Comparison of ENCODE assay signal across 8 mouse cellular contexts in genomic region chr2:74701949-74702819, GRCm38 (mm10). TPM values are rescaled to one million over a fixed set of nuclear protein-coding genes. Genes with fewer than 3 reads are reported as not detected.
DNase-seq lines count a peak whose midpoint lies in the region; ATAC-seq and TF ChIP-seq lines count a peak whose summit lies in the region.

No protein-coding gene starts in this region.

- peaks cover 6% of the 10 kb centered on the region; the same call in 1 of the 2 replicates for H3K79me2 ChIP-seq in MEL (ENCODE audit: control insufficient read depth, insufficient read depth, low read length, poor library complexity)

- H3K4me1 ChIP-seq in intestine, embryonic 14.5 days (replicated peaks; ENCODE audit: control insufficient read depth, insufficient read depth, low read length), result no peaks in the 10 kb centered on the region
- H3K4me1 ChIP-seq in intestine, embryonic 15.5 days (replicated peaks), result peaks cover 22% of the 10 kb centered on the region
- H3K4me1 ChIP-seq in MEL (ENCODE audit: control insufficient read depth in 1 of 2, insufficient read depth in 2 of 2, low read length in 2 of 2), result no peaks in the 10 kb centered on the region; a peak in 2 of 4 replicates
- H3K4me1 ChIP-seq in neural tube, embryonic 12.5 days, result peaks cover 33% of the 10 kb centered on the region

- no peak overlapping the region for H3K4me3 ChIP-seq in intestine, embryonic 14.5 days (ENCODE audit: low read depth, low read length)
- H3K4me3 ChIP-seq in intestine, embryonic 15.5 days (replicated peaks), result no peak overlapping the region
- no peak overlapping the region for H3K4me3 ChIP-seq in MEL (ENCODE audit: control insufficient read depth in 1 of 2, insufficient read depth in 1 of 2, low read depth in 2 of 2, low read length in 2 of 2)
- no peak overlapping the region for H3K4me3 ChIP-seq in neural tube, embryonic 12.5 days

- peak; percentile 97 for DNase-seq in intestine, embryonic 14.5 days (ENCODE audit: low spot score)
- peak; percentile 68 for DNase-seq in MEL (ENCODE audit: low read depth, low spot score)
- peak; percentile 90 to 94 for DNase-seq in cerebellum, postnatal 10 days
- peak; percentile 65 to 78 for DNase-seq in left cerebral cortex, postnatal 36 days (ENCODE audit: low spot score in 2 of 2)
- DNase-seq in thymus, postnatal 36 days, result peak; percentile 45 to 61

- TF ChIP-seq EP300 in MEL (IDR thresholded peaks at IDR 0.05; ENCODE audit: low read depth in 1 of 2, low read length in 2 of 2), result no peak

- H3K4me2 ChIP-seq in intestine, embryonic 14.5 days (ENCODE audit: low read length), result no peak overlapping the region; the same call in 1 of the 2 replicates
- H3K4me2 ChIP-seq in intestine, embryonic 15.5 days (replicated peaks), result no peak overlapping the region
- H3K4me2 ChIP-seq in neural tube, embryonic 12.5 days (replicated peaks), result peak overlapping the region; percentile 96

- intact Hi-C loops in left cerebral cortex, postnatal 36 days (cut with DNase I), result loop anchor here (1.0 to 5.0 kb wide), 5 partner anchors 355 to 887 kb away; no protein-coding TSS in a partner anchor

- 14% methylated on average over 17 of the region's 17 CpGs for WGBS in intestine, embryonic 14.5 days
- 14% methylated on average over 17 of the region's 17 CpGs for WGBS in intestine, embryonic 15.5 days
- 12% methylated on average over 17 of the region's 17 CpGs for WGBS in neural tube, embryonic 12.5 days

- H3K9ac ChIP-seq in intestine, embryonic 14.5 days (ENCODE audit: low read length), result no peak overlapping the region
- no peak overlapping the region for H3K9ac ChIP-seq in intestine, embryonic 15.5 days
- no peak overlapping the region for H3K9ac ChIP-seq in MEL (ENCODE audit: control insufficient read depth, low read depth, low read length, poor library complexity, severe bottlenecking)
- H3K9ac ChIP-seq in neural tube, embryonic 12.5 days, result 0 out of 2 replicates have a peak overlapping the region, but pooled peaks have one; percentile 30

- TF ChIP-seq POLR2A in MEL (IDR thresholded peaks at IDR 0.05; ENCODE audit: control insufficient read depth in 1 of 2, insufficient read depth in 1 of 2, low read depth in 1 of 2, low read length in 2 of 2, poor library complexity in 1 of 2), result no peak

- no peak for ATAC-seq in intestine, embryonic 14.5 days (replicated peaks; ENCODE audit: low FRiP score, low TSS enrichment, low read depth)
- no peak for ATAC-seq in intestine, embryonic 15.5 days
- peak; percentile 44 for ATAC-seq in inflammation-experienced regulatory T-cells, adult 6 months
- no peak for ATAC-seq in neural tube, embryonic 12.5 days (ENCODE audit: low FRiP score, low read depth)

- no peaks in the 10 kb centered on the region for H3K36me3 ChIP-seq in intestine, embryonic 14.5 days (ENCODE audit: control insufficient read depth, insufficient read depth, low read length)
- H3K36me3 ChIP-seq in intestine, embryonic 15.5 days, result no peaks in the 10 kb centered on the region
- peaks cover 0 to 2% of the 10 kb centered on the region in 2 experiments; a peak in 1 of 4 replicates for H3K36me3 ChIP-seq in MEL (ENCODE audit: control insufficient read depth in 1 of 2, insufficient read depth in 2 of 2, low read length in 2 of 2)
- no peaks in the 10 kb centered on the region for H3K36me3 ChIP-seq in neural tube, embryonic 12.5 days

- H3K27me3 ChIP-seq in intestine, embryonic 14.5 days (replicated peaks; ENCODE audit: control insufficient read depth, insufficient read depth, low read length), result peaks cover 96% of the 10 kb centered on the region
- peaks cover 82% of the 10 kb centered on the region for H3K27me3 ChIP-seq in intestine, embryonic 15.5 days (replicated peaks)
- no peaks in the 10 kb centered on the region for H3K27me3 ChIP-seq in MEL (ENCODE audit: control insufficient read depth in 1 of 2, insufficient read depth in 2 of 2, low read length in 2 of 2)
- H3K27me3 ChIP-seq in neural tube, embryonic 12.5 days (replicated peaks), result peaks cover 32% of the 10 kb centered on the region

- TF ChIP-seq CTCF in MEL (IDR thresholded peaks at IDR 0.05 in 2 of 3, conservative IDR thresholded peaks at IDR 0.05 in 1 of 3; ENCODE audit: control insufficient read depth in 1 of 3, insufficient read depth in 1 of 3, low read depth in 2 of 3, low read length in 3 of 3, poor library complexity in 1 of 3, severe bottlenecking in 1 of 3), result peak; percentile 93 to 95 (median 95)

- no peak overlapping the region for H3K27ac ChIP-seq in intestine, embryonic 14.5 days (ENCODE audit: low read depth)
- H3K27ac ChIP-seq in intestine, embryonic 15.5 days, result no peak overlapping the region
- no peak overlapping the region for H3K27ac ChIP-seq in MEL (ENCODE audit: control insufficient read depth, low read depth, low read length)
- no peak overlapping the region for H3K27ac ChIP-seq in neural tube, embryonic 12.5 days

- H3K9me3 ChIP-seq in intestine, embryonic 14.5 days (ENCODE audit: control insufficient read depth, low read length), result no peaks in the 10 kb centered on the region
- no peaks in the 10 kb centered on the region for H3K9me3 ChIP-seq in intestine, embryonic 15.5 days
- no peaks in the 10 kb centered on the region for H3K9me3 ChIP-seq in MEL (replicated peaks; ENCODE audit: insufficient read depth, low read length)
- H3K9me3 ChIP-seq in neural tube, embryonic 12.5 days, result no peaks in the 10 kb centered on the region

- TF ChIP-seq RAD21 in MEL (IDR thresholded peaks at IDR 0.05; ENCODE audit: low read depth, low read length), result peak; percentile 98

TF ChIP-seq in MEL, 35 proteins besides CTCF, POLR2A, EP300 and RAD21 (continues in another document):
- TF ChIP-seq TAL1 (IDR thresholded peaks at IDR 0.05; ENCODE audit: low read length), result no peak
- TF ChIP-seq GATA1 (IDR thresholded peaks at IDR 0.05; ENCODE audit: low read depth, low read length), result no peak
- no peak for TF ChIP-seq GABPA (IDR thresholded peaks at IDR 0.05; ENCODE audit: low read depth, low read length)
- no peak for TF ChIP-seq MAX (IDR thresholded peaks at IDR 0.05; ENCODE audit: low read length)
- TF ChIP-seq MYB (IDR thresholded peaks at IDR 0.05; ENCODE audit: low read depth, low read length), result no peak
- TF ChIP-seq UBTF (IDR thresholded peaks at IDR 0.05; ENCODE audit: borderline replicate concordance, insufficient read depth, low read depth, low read length), result no peak
- TF ChIP-seq BHLHE40 (IDR thresholded peaks at IDR 0.05; ENCODE audit: borderline replicate concordance, low read depth, low read length), result no peak
- TF ChIP-seq ZC3H11A (IDR thresholded peaks at IDR 0.05; ENCODE audit: low read depth, low read length), result peak; percentile 87

RNA-seq across cellular contexts. Expression of gene Hoxd8, which starts 2.2 kb away (rescaled TPM):
- 6.1 and 8.4 TPM in 2 replicates for polyA plus RNA-seq in intestine, embryonic 14.5 days (2014; fragmentation: Nextera tagmentation; extraction: Ambion mirVana)
- 4.2 and 5.1 TPM in 2 replicates for polyA plus RNA-seq in intestine, embryonic 15.5 days (2015; fragmentation: Nextera tagmentation; extraction: Ambion mirVana)
- total RNA-seq in MEL (2012; rRNA removed), result 4.7 and 5.4 TPM in 2 replicates
- 1 to 10 TPM in 1 of 2 experiments, not detected in 1; 7.4 TPM for polyA plus RNA-seq in MEL (2012; ENCODE audit: insufficient read depth in 1 of 2, insufficient read length in 2 of 2, low read depth in 1 of 2, low replicate concordance in 2 of 2, missing spikeins in 1 of 2)
- not detected for polyA plus RNA-seq in inflammation-experienced regulatory T-cells, adult 6 months (2017; shearing (Covaris generic))
- not detected for total RNA-seq in left cerebral cortex, postnatal 36 days (2021)
- 20.8 and 21.4 TPM in 2 replicates for polyA plus RNA-seq in neural tube, embryonic 12.5 days (2016; fragmentation: Nextera tagmentation; extraction: Ambion mirVana)

RNA-seq across cellular contexts. Expression of gene Hoxd9, which starts 4.7 kb away (rescaled TPM):
- 3.9 and 6.8 TPM in 2 replicates for polyA plus RNA-seq in intestine, embryonic 14.5 days (2014; fragmentation: Nextera tagmentation; extraction: Ambion mirVana)
- polyA plus RNA-seq in intestine, embryonic 15.5 days (2015; fragmentation: Nextera tagmentation; extraction: Ambion mirVana), result 4.4 and 5.9 TPM in 2 replicates
- total RNA-seq in MEL (2012; rRNA removed), result not detected in 2 replicates
- not detected for polyA plus RNA-seq in MEL (2012; ENCODE audit: insufficient read depth in 1 of 2, insufficient read length in 2 of 2, low read depth in 1 of 2, low replicate concordance in 2 of 2, missing spikeins in 1 of 2)
- not detected for polyA plus RNA-seq in inflammation-experienced regulatory T-cells, adult 6 months (2017; shearing (Covaris generic))
- total RNA-seq in left cerebral cortex, postnatal 36 days (2021), result not detected
- 34.4 and 36.8 TPM in 2 replicates for polyA plus RNA-seq in neural tube, embryonic 12.5 days (2016; fragmentation: Nextera tagmentation; extraction: Ambion mirVana)

RNA-seq across cellular contexts. Expression of gene Hoxd3, which starts 9.5 kb away (rescaled TPM):
- polyA plus RNA-seq in intestine, embryonic 14.5 days (2014; fragmentation: Nextera tagmentation; extraction: Ambion mirVana), result 27.6 and 27.8 TPM in 2 replicates
- 18.8 and 19.2 TPM in 2 replicates for polyA plus RNA-seq in intestine, embryonic 15.5 days (2015; fragmentation: Nextera tagmentation; extraction: Ambion mirVana)
- not detected in 2 replicates for total RNA-seq in MEL (2012; rRNA removed)
- polyA plus RNA-seq in MEL (2012; ENCODE audit: insufficient read depth in 1 of 2, insufficient read length in 2 of 2, low read depth in 1 of 2, low replicate concordance in 2 of 2, missing spikeins in 1 of 2), result not detected
- polyA plus RNA-seq in inflammation-experienced regulatory T-cells, adult 6 months (2017; shearing (Covaris generic)), result not detected
- total RNA-seq in left cerebral cortex, postnatal 36 days (2021), result not detected
- 55.9 and 68.9 TPM in 2 replicates for polyA plus RNA-seq in neural tube, embryonic 12.5 days (2016; fragmentation: Nextera tagmentation; extraction: Ambion mirVana)

RNA-seq across cellular contexts. Expression of gene Hoxd4, which starts 9.5 kb away (rescaled TPM):
- polyA plus RNA-seq in intestine, embryonic 14.5 days (2014; fragmentation: Nextera tagmentation; extraction: Ambion mirVana), result 1.6 and 2.9 TPM in 2 replicates
- polyA plus RNA-seq in intestine, embryonic 15.5 days (2015; fragmentation: Nextera tagmentation; extraction: Ambion mirVana), result 1.2 and 1.6 TPM in 2 replicates
- not detected in 2 replicates for total RNA-seq in MEL (2012; rRNA removed)
- polyA plus RNA-seq in MEL (2012; ENCODE audit: insufficient read depth in 1 of 2, insufficient read length in 2 of 2, low read depth in 1 of 2, low replicate concordance in 2 of 2, missing spikeins in 1 of 2), result not detected
- polyA plus RNA-seq in inflammation-experienced regulatory T-cells, adult 6 months (2017; shearing (Covaris generic)), result not detected
- not detected for total RNA-seq in left cerebral cortex, postnatal 36 days (2021)
- 14.2 and 16.0 TPM in 2 replicates for polyA plus RNA-seq in neural tube, embryonic 12.5 days (2016; fragmentation: Nextera tagmentation; extraction: Ambion mirVana)

RNA-seq across cellular contexts. Expression of gene Hoxd10, which starts 10.5 kb away (rescaled TPM):
- 7.8 and 13.7 TPM in 2 replicates for polyA plus RNA-seq in intestine, embryonic 14.5 days (2014; fragmentation: Nextera tagmentation; extraction: Ambion mirVana)
- polyA plus RNA-seq in intestine, embryonic 15.5 days (2015; fragmentation: Nextera tagmentation; extraction: Ambion mirVana), result 4.8 and 7.9 TPM in 2 replicates
- not detected in 2 replicates for total RNA-seq in MEL (2012; rRNA removed)
- polyA plus RNA-seq in MEL (2012; ENCODE audit: insufficient read depth in 1 of 2, insufficient read length in 2 of 2, low read depth in 1 of 2, low replicate concordance in 2 of 2, missing spikeins in 1 of 2), result not detected
- not detected for polyA plus RNA-seq in inflammation-experienced regulatory T-cells, adult 6 months (2017; shearing (Covaris generic))
- total RNA-seq in left cerebral cortex, postnatal 36 days (2021), result not detected
- 48.9 and 49.0 TPM in 2 replicates for polyA plus RNA-seq in neural tube, embryonic 12.5 days (2016; fragmentation: Nextera tagmentation; extraction: Ambion mirVana)

Comparison
In these comparisons a context has a peak if more than half of its experiments do, and no peak if none do; other contexts are left out.
1. RNA of gene Hoxd3, which starts 9.5 kb away (polyA plus RNA-seq): 55.9 to 68.9 TPM in neural tube, embryonic 12.5 days, 27.6 to 27.8 TPM in intestine, embryonic 14.5 days and 18.8 to 19.2 TPM in intestine, embryonic 15.5 days; not detected in MEL and not detected in inflammation-experienced regulatory T-cells, adult 6 months; every median in the first group is over 10 times any median in the second.
2. Peak in every context shown above with its lines, with median percentiles within 50 percentile points of each other: DNase-seq.